Mouse (Mus musculus) neural tube, embryonic 14.5 days (tissue): ENCODE data around the gene Mbd3. TPM values are rescaled to one million over a fixed set of nuclear protein-coding genes. Genes with fewer than 3 reads are reported as not detected.

Experiments used
- ATAC-seq: fragments of 200-750 bp; cut with Nextera tagmentation; 2 replicates; pipeline ENCODE4 v1.8.0; 2017; ENCODE audit warnings: low read depth, mild to moderate bottlenecking, moderate TSS enrichment, moderate library complexity
- H3K27ac ChIP-seq: fragments of 300-500 bp; sonication (generic); 2 replicates; pipeline ENCODE4 v1.5.1; 2014; ENCODE audit warnings: low read depth, mild to moderate bottlenecking, control low read depth, low read length, moderate library complexity, mixed read lengths
- H3K27me3 ChIP-seq: fragments of 300-500 bp; sonication (generic); 2 replicates; pipeline ENCODE4 v1.6.1; 2014; ENCODE audit warnings: low read length; ENCODE audit not compliant: control insufficient read depth, insufficient read depth
- H3K36me3 ChIP-seq: fragments of 300-500 bp; sonication (generic); 2 replicates; pipeline ENCODE4 v1.6.1; 2014; ENCODE audit warnings: low read length, mixed read lengths; ENCODE audit not compliant: control insufficient read depth, insufficient read depth
- H3K4me1 ChIP-seq: fragments of 300-500 bp; sonication (generic); 2 replicates; pipeline ENCODE4 v1.6.1; 2014; ENCODE audit warnings: low read length; ENCODE audit not compliant: control insufficient read depth, insufficient read depth
- H3K4me2 ChIP-seq: fragments of 300-500 bp; sonication (generic); 2 replicates; pipeline ENCODE4 v1.6.1; 2014; ENCODE audit warnings: mild to moderate bottlenecking, low read depth, low read length, control low read depth
- H3K4me3 ChIP-seq: fragments of 300-500 bp; sonication (generic); 2 replicates; pipeline ENCODE4 v1.5.1; 2014; ENCODE audit warnings: low read depth, low read length, control low read depth, mixed read lengths
- H3K9ac ChIP-seq: fragments of 300-500 bp; sonication (generic); replicated peaks from 2 replicates; pipeline ENCODE4 v1.6.1; 2014; ENCODE audit warnings: low read depth, mild to moderate bottlenecking, control low read depth, low read length, mixed read lengths
- H3K9me3 ChIP-seq: fragments of 300-500 bp; sonication (generic); 2 replicates; pipeline ENCODE4 v1.6.1; 2016; ENCODE audit warnings: low read length; ENCODE audit not compliant: control insufficient read depth
- WGBS: fragments of 180-500 bp; shearing (Covaris S2); extraction: QIAGEN DNeasy Blood & Tissue Kit; methylation state at CpG from one replicate; pipeline ENCODE4 v1.1.7; 2014; 5-methylcytosine and 5-hydroxymethylcytosine counted together
- polyA plus RNA-seq: library from polyadenylated mRNA; unstranded; fragments of >200 nt; fragmentation: Nextera tagmentation; extraction: Ambion mirVana; gene quantifications from 2 replicates; pipeline ENCODE4 v1.2.1, GENCODE M21; 2014

Gene Mbd3
- polyA plus RNA-seq, 1 experiment from 2014 or later = 162 TPM

DNA sequence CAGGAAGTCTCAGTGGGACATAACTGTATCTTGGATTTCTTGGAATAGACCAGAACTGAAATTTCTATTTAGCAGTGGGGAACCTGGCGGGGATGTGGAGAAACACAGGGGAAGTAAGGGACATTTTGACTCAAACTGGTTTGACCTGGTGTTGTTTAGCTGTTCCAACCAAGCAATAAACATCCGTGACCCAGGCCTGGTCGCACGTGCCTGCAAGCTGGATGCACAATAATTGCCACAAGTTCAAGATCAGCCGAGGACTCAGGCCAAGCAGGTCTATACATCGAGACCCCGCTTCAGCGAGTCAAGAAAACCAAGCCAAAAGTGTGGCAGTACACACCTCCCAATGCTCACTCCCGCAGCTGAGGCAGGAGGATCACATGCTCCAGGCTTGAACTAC is 27.4 kb downstream of the Mbd3 start:
- Histone ChIP-seq H3K4me2 (0 out of 2 replicates have a peak overlapping the region, but pooled peaks have one; percentile 30), H3K9me3 (no peaks in the 10 kb centered on the region), H3K36me3 (no peaks in the 10 kb centered on the region), H3K4me3 (no peak overlapping the region), H3K27ac (0 out of 2 replicates have a peak overlapping the region, but pooled peaks have one; percentile 10), H3K27me3 (no peaks in the 10 kb centered on the region), H3K9ac (no peak overlapping the region), H3K4me1 (no peaks in the 10 kb centered on the region; the same call in 1 of the 2 replicates)
- 54% methylated on average over 9 of the region's 9 CpGs for whole genome bisulfite sequencing
- no peak for ATAC-seq

DNA sequence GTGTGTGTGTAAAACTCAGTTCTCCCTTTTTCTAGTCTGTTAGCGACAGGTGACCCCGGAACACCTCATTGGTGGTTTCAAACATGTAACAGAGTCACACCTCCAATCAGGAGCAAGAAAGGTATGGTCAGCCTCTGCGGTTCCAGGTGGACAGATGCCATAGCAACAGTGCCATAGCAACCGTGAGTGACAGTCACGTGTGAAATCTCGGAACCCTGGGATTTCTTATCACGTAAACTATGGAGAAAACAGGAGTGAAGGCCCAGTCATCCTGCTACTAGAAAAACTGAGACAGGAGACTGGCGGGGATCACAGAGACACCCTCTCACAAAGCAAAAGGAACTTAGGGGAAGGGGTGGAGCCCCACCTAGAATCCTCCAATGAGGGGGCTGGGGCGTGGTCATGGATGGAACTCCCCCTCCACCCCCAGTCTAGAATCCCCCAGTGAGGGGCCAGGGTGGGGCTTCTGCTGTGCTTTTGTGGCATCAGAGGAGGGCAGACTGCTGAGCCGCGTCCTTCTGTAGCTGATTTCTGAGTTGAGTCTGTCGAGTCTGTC is 27.9 kb downstream of the Mbd3 start:
- ATAC-seq = peak; percentile 61
- H3K27ac ChIP-seq = 0 out of 2 replicates have a peak overlapping the region, but pooled peaks have one; percentile 10
- H3K4me3 ChIP-seq = no peak overlapping the region

GRCm38 (mm10) chr10:80369995-80370747 is 29.2 kb downstream of the Mbd3 start:
- Histone ChIP-seq H3K4me3 (no peak overlapping the region), H3K36me3 (no peaks in the 10 kb centered on the region), H3K27ac (no peak overlapping the region), H3K4me2 (no peak overlapping the region), H3K9me3 (no peaks in the 10 kb centered on the region), H3K27me3 (no peaks in the 10 kb centered on the region), H3K4me1 (no peaks in the 10 kb centered on the region; the same call in 1 of the 2 replicates), H3K9ac (no peak overlapping the region)
- ATAC-seq = no peak
- 80% methylated on average over 21 of the region's 21 CpGs for WGBS

More for the DNA sequence above, 27.9 kb downstream of the Mbd3 start:
- Histone ChIP-seq H3K4me1 (no peaks in the 10 kb centered on the region; the same call in 1 of the 2 replicates), H3K36me3 (no peaks in the 10 kb centered on the region), H3K9me3 (no peaks in the 10 kb centered on the region), H3K4me2 (peak overlapping the region; percentile 30; the same call in 1 of the 2 replicates), H3K27me3 (no peaks in the 10 kb centered on the region), H3K9ac (no peak overlapping the region)
- 4% methylated on average over 12 of the region's 12 CpGs for WGBS

- no peak for ATAC-seq
Measured at GRCm38 (mm10) chr10:80368392-80368791, 31.0 kb downstream of the Mbd3 start.

DNA sequence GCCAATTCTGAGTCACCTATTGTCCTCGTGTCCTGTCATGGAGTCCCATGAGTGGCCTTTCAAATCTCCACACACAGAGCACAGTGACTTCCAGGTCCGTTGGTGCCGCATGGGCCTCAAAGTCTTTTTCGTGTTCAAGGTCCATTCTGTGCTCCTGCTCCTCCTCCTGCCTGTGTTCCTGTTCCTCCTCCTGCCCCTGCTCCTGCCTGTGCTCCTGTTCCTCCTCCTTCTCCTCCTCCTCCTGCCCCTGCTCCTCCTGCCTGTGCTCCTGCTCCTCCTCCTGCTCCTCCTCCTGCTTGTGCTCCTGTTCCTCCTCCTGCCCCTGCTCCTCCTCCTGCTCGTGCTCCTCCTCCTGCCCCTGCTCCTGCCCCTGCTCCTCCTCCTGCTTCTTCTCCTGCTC is 31.4 kb downstream of the Mbd3 start:
- H3K4me3 ChIP-seq = no peak overlapping the region
- H3K27ac ChIP-seq = no peak overlapping the region
- no peak overlapping the region for H3K9ac ChIP-seq
- no peaks in the 10 kb centered on the region for H3K27me3 ChIP-seq
- no peak overlapping the region for H3K4me2 ChIP-seq
- no peaks in the 10 kb centered on the region for H3K36me3 ChIP-seq
- 65% methylated on average over 5 of the region's 5 CpGs for WGBS
- no peaks in the 10 kb centered on the region for H3K9me3 ChIP-seq
- no peak for ATAC-seq
- H3K4me1 ChIP-seq = no peaks in the 10 kb centered on the region; the same call in 1 of the 2 replicates

More at GRCm38 (mm10) chr10:80368392-80368791, 31.0 kb downstream of the Mbd3 start:
- H3K4me2 ChIP-seq = no peak overlapping the region
- H3K27me3 ChIP-seq = no peaks in the 10 kb centered on the region
- 87% methylated on average over 6 of the region's 6 CpGs for WGBS
- H3K4me3 ChIP-seq = no peak overlapping the region
- no peaks in the 10 kb centered on the region; the same call in 1 of the 2 replicates for H3K4me1 ChIP-seq
- H3K27ac ChIP-seq = no peak overlapping the region
- no peaks in the 10 kb centered on the region for H3K36me3 ChIP-seq
- no peaks in the 10 kb centered on the region for H3K9me3 ChIP-seq
- no peak overlapping the region for H3K9ac ChIP-seq

- H3K4me2 ChIP-seq = no peak overlapping the region
- H3K36me3 ChIP-seq = no peaks in the 10 kb centered on the region
- no peak overlapping the region for H3K27ac ChIP-seq
- no peaks in the 10 kb centered on the region for H3K27me3 ChIP-seq
- ATAC-seq = no peak
- H3K4me3 ChIP-seq = no peak overlapping the region
- no peak overlapping the region for H3K9ac ChIP-seq
- WGBS = 67% methylated on average over 6 of the region's 6 CpGs
- H3K9me3 ChIP-seq = no peaks in the 10 kb centered on the region
- H3K4me1 ChIP-seq = no peaks in the 10 kb centered on the region
Measured at GRCm38 (mm10) chr10:80365736-80366135, 33.6 kb downstream of the Mbd3 start.

GRCm38 (mm10) chr10:80363734-80364133 is 35.6 kb downstream of the Mbd3 start:
- H3K4me1 ChIP-seq = no peaks in the 10 kb centered on the region
- H3K9ac ChIP-seq = no peak overlapping the region
- no peak overlapping the region for H3K4me3 ChIP-seq
- no peak for ATAC-seq
- H3K27ac ChIP-seq = no peak overlapping the region
- no peaks in the 10 kb centered on the region for H3K9me3 ChIP-seq
- H3K4me2 ChIP-seq = no peak overlapping the region
- WGBS = 35% methylated on average over 6 of the region's 6 CpGs
- no peaks in the 10 kb centered on the region for H3K36me3 ChIP-seq
- peaks cover under 1% of the 10 kb centered on the region; the same call in 1 of the 2 replicates for H3K27me3 ChIP-seq

DNA sequence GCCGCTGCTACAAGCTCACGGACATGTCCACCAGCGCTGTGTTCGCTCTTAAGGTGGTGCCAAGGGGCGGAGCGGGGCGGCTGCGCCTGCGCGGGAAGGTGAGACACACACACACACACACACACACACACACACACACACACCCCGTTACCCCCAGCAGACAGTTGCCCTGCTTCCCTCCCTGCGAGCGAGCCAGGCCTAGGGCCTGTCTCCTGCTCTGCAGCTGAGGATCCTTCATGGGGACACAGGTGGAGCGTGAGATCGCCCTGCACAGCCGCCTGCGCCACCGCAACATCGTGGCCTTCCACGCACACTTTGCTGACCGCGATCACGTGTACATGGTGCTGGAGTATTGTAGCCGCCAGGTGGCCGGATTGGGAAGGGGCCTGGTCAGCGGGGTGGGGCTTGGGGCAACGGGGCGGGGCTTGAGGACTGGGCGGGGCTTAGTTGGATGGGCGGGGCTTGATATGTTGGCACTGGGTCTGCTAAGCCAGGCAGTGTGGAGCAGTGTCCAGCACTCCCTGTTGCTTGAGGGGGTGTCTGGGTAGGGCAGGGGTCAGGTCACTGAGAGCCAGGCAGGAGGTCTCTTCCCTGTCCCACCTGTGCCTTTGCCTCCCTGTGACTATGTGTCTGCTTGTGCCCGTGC is 41.2 kb downstream of the Mbd3 start:
- WGBS = 7% methylated on average over 28 of the region's 31 CpGs
- H3K27me3 ChIP-seq = peaks cover 41% of the 10 kb centered on the region
- no peak overlapping the region for H3K27ac ChIP-seq

More for the DNA sequence above, 41.2 kb downstream of the Mbd3 start:
- peak overlapping the region; percentile 22 for H3K4me3 ChIP-seq
- no peaks in the 10 kb centered on the region for H3K36me3 ChIP-seq
- peak overlapping the region; percentile 43 for H3K4me2 ChIP-seq
- H3K4me1 ChIP-seq = peaks cover 10% of the 10 kb centered on the region; the same call in 1 of the 2 replicates
- peak; percentile 49; the same call in 1 of the 2 replicates for ATAC-seq
- H3K9ac ChIP-seq = peak overlapping the region; percentile 11; the same call in 1 of the 2 replicates
- no peaks in the 10 kb centered on the region for H3K9me3 ChIP-seq
